Mouse (Mus musculus): Measurements from ENCODE around the gene Tyw5. TPM values are rescaled to one million over a fixed set of nuclear protein-coding genes. Genes with fewer than 3 reads are reported as not detected.
A peak's percentile ranks its signal among the peaks of the same experiment; 100 is the strongest.

The Tyw5 gene
- polyA plus RNA-seq, 1 experiment, result 2.7 TPM

DNA sequence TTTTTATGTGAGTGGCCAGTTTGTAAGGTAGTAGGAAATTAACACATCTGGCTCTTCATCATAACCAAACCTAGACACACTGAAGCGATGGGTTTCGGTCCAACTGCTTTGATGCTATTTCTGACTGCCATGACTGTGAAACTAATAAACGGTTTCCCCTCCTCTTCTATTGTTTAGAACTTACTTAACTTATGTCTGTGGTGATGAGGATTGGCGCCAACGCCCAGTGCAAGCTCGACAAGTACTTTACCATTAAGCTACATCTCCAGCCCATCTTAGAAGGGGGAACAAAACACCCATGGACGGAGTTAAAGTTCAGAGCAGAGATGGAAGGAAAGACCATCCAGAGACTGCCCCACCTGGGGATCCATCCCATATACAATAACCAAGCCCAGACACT, 26.2 kb upstream of the Tyw5 start:
- WGBS, result 92% methylated on average over 7 of the region's 7 CpGs
- Histone ChIP-seq H3K36me3 (ENCODE audit: control insufficient read depth, insufficient read depth, low read length) (no peaks in the 10 kb centered on the region), H3K27ac (ENCODE audit: insufficient read depth, low read length) (no peak overlapping the region), H3K4me3 (ENCODE audit: extremely low read depth, insufficient read depth, insufficient read length) (no peak overlapping the region), H3K27me3 (ENCODE audit: control insufficient read depth, insufficient read depth, low read length) (0 out of 2 replicates have a peak, but pooled peaks cover 1% of the 10 kb centered on the region), H3K4me1 (ENCODE audit: control insufficient read depth, insufficient read depth, insufficient read length) (no peaks in the 10 kb centered on the region)
- TF ChIP-seq POLR2A (IDR thresholded peaks at IDR 0.05; ENCODE audit: low read depth, low read length) (no peak), CTCF (IDR thresholded peaks at IDR 0.05; ENCODE audit: extremely low read depth, insufficient read depth, insufficient read length, insufficient replicate concordance) (no peak)
- no peak for DNase-seq (ENCODE audit: low read depth in 1 of 2, low spot score in 2 of 2)

DNA sequence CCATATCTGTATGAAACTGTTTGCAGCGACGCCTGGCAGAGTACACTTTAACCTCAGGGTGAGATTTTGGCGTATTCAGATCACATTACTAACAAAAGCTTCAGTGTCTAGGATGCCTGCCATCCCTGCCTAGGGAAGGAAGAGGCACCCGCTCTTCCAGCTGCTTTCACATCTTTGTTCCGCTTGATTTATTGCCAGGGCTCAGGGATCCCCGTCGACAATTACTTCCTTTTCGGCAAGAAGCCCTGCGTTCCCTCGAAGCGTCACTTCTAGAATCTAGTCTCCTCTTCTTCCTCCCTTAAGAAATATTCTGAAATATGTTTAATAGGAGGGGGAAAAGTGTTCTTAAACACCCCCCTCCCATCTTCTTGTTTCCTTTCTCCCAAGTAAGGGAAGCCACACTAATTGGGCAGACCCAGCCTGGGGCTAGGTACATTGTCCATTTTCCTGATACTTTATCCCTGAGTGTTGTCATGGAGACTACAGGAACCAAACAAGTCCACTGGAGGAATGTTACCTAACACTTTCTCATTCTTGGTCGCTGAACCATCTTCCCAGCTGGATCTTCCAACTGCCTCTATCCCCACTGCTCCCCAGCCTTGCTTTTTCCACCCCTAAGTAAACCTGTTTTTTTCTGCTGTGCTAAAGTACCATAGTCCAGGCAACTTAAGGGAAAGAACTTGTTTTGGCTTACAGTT, 23.0 kb upstream of the Tyw5 start:
- Histone ChIP-seq H3K4me3 (ENCODE audit: extremely low read depth, insufficient read depth, insufficient read length) (no peak overlapping the region), H3K4me1 (ENCODE audit: control insufficient read depth, insufficient read depth, insufficient read length) (no peaks in the 10 kb centered on the region), H3K27ac (ENCODE audit: insufficient read depth, low read length) (no peak overlapping the region), H3K27me3 (ENCODE audit: control insufficient read depth, insufficient read depth, low read length) (0 out of 2 replicates have a peak, but pooled peaks cover 1% of the 10 kb centered on the region), H3K36me3 (ENCODE audit: control insufficient read depth, insufficient read depth, low read length) (no peaks in the 10 kb centered on the region)
- no peak for DNase-seq (ENCODE audit: low read depth in 1 of 2, low spot score in 2 of 2)
- TF ChIP-seq CTCF (IDR thresholded peaks at IDR 0.05; ENCODE audit: extremely low read depth, insufficient read depth, insufficient read length, insufficient replicate concordance), result no peak
- no peak for TF ChIP-seq POLR2A (IDR thresholded peaks at IDR 0.05; ENCODE audit: low read depth, low read length)
- WGBS, result 5% methylated on average over 12 of the region's 12 CpGs

DNA sequence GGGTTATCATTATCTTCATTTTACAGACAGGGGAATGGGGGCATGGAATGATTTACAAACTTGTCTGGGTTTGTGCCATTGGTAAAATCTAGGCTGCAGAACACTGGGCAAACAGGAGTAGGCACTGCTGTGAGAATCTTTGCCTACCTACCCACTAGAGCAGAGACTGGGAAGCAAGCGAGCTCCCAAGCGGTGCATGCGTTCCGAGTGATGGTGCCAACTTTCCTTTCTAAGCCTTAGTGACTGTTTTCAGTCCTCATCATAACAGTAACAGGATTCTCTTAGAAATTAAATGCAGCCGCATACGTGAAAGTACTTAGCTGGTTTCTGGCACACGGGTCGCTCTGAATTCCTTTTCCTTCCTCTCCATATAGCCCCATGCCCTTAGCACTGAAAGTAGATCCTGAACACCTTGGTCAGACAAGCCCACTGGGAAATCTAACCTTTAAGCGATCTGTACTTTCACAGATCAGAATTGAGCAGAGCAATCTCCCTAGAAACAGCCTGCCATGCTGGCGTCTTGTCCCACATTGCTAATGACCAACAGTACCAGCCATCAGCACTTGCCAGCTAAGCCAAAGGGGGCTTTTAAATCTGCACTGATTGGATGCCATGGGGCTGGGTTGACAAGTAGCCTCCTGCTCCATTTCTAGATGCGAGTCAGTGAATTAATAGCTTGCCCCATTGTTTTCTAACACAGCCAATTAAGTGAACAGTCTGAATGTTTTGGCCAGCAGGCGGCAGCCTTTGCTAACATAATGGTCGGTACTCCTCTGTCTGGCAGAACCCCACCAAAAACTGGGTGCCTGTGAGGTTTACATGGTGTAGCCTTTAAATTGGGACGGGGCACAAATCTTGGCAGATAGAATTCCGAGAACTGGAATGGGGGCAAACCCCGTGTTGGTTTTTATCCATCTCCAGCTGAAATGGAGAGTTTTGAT, 21.7 kb upstream of the Tyw5 start:
- peak; percentile 25 to 73 for DNase-seq (ENCODE audit: low read depth in 1 of 2, low spot score in 2 of 2)
- Histone ChIP-seq H3K27me3 (ENCODE audit: control insufficient read depth, insufficient read depth, low read length) (no peaks in the 10 kb centered on the region), H3K27ac (ENCODE audit: insufficient read depth, low read length) (no peak overlapping the region), H3K4me1 (ENCODE audit: control insufficient read depth, insufficient read depth, insufficient read length) (no peaks in the 10 kb centered on the region), H3K4me3 (ENCODE audit: extremely low read depth, insufficient read depth, insufficient read length) (no peak overlapping the region), H3K36me3 (ENCODE audit: control insufficient read depth, insufficient read depth, low read length) (no peaks in the 10 kb centered on the region)
- TF ChIP-seq POLR2A (IDR thresholded peaks at IDR 0.05; ENCODE audit: low read depth, low read length) (no peak), CTCF (IDR thresholded peaks at IDR 0.05; ENCODE audit: extremely low read depth, insufficient read depth, insufficient read length, insufficient replicate concordance) (peak; percentile 59; the same call in 1 of the 2 replicates)
- 58% methylated on average over 16 of the region's 16 CpGs for WGBS

DNA sequence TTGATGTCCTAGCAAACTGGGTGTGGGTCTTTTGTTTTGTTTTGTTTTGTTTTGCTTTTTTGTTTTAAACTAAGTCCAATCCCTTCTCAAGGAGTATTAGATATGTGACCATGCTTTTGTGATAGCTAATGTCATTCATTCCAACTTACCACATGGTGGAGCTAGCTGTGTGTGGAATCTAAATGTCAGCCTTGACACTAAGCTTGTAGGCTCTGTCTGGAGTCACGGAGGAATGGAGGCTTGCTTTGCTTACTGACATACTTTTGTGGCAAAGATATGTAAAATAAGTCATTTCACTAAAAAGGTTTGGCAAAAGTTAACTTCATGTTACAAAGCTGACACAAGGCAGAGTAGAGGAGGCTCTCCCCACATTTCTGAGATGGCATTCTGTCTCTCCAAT, 16.8 kb upstream of the Tyw5 start:
- WGBS, result 15% methylated on average over 1 of the region's 1 CpGs
- no peaks in the 10 kb centered on the region for H3K36me3 ChIP-seq (ENCODE audit: control insufficient read depth, insufficient read depth, low read length)
- no peak overlapping the region for H3K4me3 ChIP-seq (ENCODE audit: extremely low read depth, insufficient read depth, insufficient read length)
- no peak overlapping the region for H3K27ac ChIP-seq (ENCODE audit: insufficient read depth, low read length)
- DNase-seq (ENCODE audit: low read depth in 1 of 2, low spot score in 2 of 2), result no peak
- TF ChIP-seq CTCF (IDR thresholded peaks at IDR 0.05; ENCODE audit: extremely low read depth, insufficient read depth, insufficient read length, insufficient replicate concordance) (no peak), POLR2A (IDR thresholded peaks at IDR 0.05; ENCODE audit: low read depth, low read length) (no peak)
- no peaks in the 10 kb centered on the region for H3K27me3 ChIP-seq (ENCODE audit: control insufficient read depth, insufficient read depth, low read length)
- no peaks in the 10 kb centered on the region for H3K4me1 ChIP-seq (ENCODE audit: control insufficient read depth, insufficient read depth, insufficient read length)

DNA sequence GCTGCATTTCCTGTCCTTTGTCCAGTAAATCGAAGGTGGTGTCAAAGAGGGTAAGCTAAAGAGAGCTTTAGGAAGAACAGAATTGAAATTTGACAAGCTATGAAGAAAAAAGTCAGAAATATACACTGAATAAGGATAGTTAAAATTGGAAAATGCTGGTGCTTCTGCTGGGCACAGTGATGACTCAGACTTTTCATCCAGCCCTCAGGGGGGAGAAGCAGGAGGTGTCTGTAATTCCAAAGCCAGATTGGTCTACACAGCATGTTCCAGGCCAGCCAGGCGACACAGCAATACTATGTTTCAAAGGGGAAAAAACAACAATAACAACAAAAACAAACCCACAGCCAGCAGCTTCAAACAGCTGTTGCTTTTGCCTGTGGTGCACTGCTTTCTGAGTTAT, 6.5 kb upstream of the Tyw5 start:
- no peak for DNase-seq (ENCODE audit: low read depth in 1 of 2, low spot score in 2 of 2)
- Histone ChIP-seq H3K27me3 (ENCODE audit: control insufficient read depth, insufficient read depth, low read length) (no peaks in the 10 kb centered on the region), H3K4me1 (ENCODE audit: control insufficient read depth, insufficient read depth, insufficient read length) (no peaks in the 10 kb centered on the region; the same call in 1 of the 2 replicates), H3K27ac (ENCODE audit: insufficient read depth, low read length) (no peak overlapping the region), H3K4me3 (ENCODE audit: extremely low read depth, insufficient read depth, insufficient read length) (no peak overlapping the region), H3K36me3 (ENCODE audit: control insufficient read depth, insufficient read depth, low read length) (peaks cover 23% of the 10 kb centered on the region)
- TF ChIP-seq POLR2A (IDR thresholded peaks at IDR 0.05; ENCODE audit: low read depth, low read length) (no peak), CTCF (IDR thresholded peaks at IDR 0.05; ENCODE audit: extremely low read depth, insufficient read depth, insufficient read length, insufficient replicate concordance) (no peak)
- WGBS, result 80% methylated on average over 2 of the region's 2 CpGs

DNA sequence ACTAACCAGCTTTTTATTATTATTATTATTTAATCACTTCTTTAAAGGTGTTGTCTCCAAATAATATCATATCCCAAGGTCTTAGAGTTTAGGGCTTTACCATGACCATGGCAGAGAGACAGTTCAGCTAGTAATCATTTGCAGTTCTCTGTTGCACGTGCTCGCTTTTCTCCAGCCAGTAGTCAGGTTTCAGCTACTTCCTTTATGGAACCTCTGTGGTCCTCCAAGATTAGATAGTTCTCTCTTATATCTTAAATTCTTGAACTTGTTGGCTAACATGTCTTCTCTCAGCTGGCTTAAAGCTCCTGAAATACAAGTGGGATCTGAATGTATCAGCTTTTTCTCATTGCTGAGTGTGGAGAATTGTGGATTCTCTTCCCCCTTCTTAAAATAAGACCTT, 2.1 kb upstream of the Tyw5 start:
- H3K4me3 ChIP-seq (ENCODE audit: extremely low read depth, insufficient read depth, insufficient read length), result no peak overlapping the region
- H3K27me3 ChIP-seq (ENCODE audit: control insufficient read depth, insufficient read depth, low read length), result no peaks in the 10 kb centered on the region
- TF ChIP-seq POLR2A (IDR thresholded peaks at IDR 0.05; ENCODE audit: low read depth, low read length), result no peak
- no peak for TF ChIP-seq CTCF (IDR thresholded peaks at IDR 0.05; ENCODE audit: extremely low read depth, insufficient read depth, insufficient read length, insufficient replicate concordance)
- WGBS, result 91% methylated on average over 2 of the region's 2 CpGs
- no peak overlapping the region for H3K27ac ChIP-seq (ENCODE audit: insufficient read depth, low read length)
- DNase-seq (ENCODE audit: low read depth in 1 of 2, low spot score in 2 of 2), result no peak
- H3K4me1 ChIP-seq (ENCODE audit: control insufficient read depth, insufficient read depth, insufficient read length), result no peaks in the 10 kb centered on the region; the same call in none of the 2 replicates
- H3K36me3 ChIP-seq (ENCODE audit: control insufficient read depth, insufficient read depth, low read length), result peaks cover 11% of the 10 kb centered on the region

All from spleen, adult 2 months (tissue).